Mouse (Mus musculus): ENCODE measurements around the gene Olfr91.

DNA sequence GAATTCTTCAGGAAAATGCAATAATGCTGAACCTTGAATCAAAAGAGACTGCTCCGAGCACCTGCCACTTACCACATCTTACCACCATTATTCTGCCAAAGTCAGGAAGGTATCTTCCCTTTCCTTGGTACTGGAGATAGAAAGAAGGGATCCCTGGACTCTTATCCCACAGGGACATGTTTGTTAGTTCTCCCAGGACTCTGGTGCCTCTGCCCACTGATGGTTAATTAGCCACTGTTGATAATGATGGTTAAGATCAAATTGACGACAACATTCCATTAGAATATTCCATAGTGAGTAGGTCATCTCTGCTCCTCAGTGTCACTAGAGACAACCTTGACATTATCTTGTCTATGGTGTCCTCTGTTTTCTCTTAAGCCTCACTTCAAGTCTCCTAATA is 21.9 kb upstream of the Olfr91 start, which contains the start of gene Olfr92:
- TF ChIP-seq CTCF (conservative IDR thresholded peaks at IDR 0.05; ENCODE audit: insufficient read depth, insufficient read length, low read depth, low read length) (no peak), POLR2A (IDR thresholded peaks at IDR 0.05; ENCODE audit: low read depth, low read length) (no peak)

Measured in kidney, adult 2 months (tissue).